Mouse (Mus musculus) ES-E14 (cell line): Measurements from ENCODE around the gene Eef1a2. TPM values are rescaled to one million over a fixed set of nuclear protein-coding genes. Genes with fewer than 3 reads are reported as not detected.

Experiments used
- DNase-seq: peaks from one replicate; pipeline ENCODE4 v3.0.0-alpha.2; 2013; ENCODE audit warnings: low read depth, low spot score
- H3K27ac ChIP-seq: 2 replicates; pipeline ENCODE4 v1.5.1; 2012; ENCODE audit warnings: low read depth, mild to moderate bottlenecking, low read length, moderate library complexity, mixed read lengths; ENCODE audit not compliant: poor library complexity, insufficient read depth, severe bottlenecking
- H3K36me3 ChIP-seq: 2 replicates; pipeline ENCODE4 v1.6.1; 2012; ENCODE audit warnings: mild to moderate bottlenecking, low read length, moderate library complexity, mixed read lengths; ENCODE audit not compliant: control insufficient read depth, poor library complexity, insufficient read depth, severe bottlenecking
- H3K4me1 ChIP-seq, 2 experiments: fragments of 150-350 bp in 1 of 2; sonication (generic) in 1 of 2; 2 replicates each; pipeline ENCODE4 v1.6.1; 2012; ENCODE audit warnings: low read length in 2 of 2, mild to moderate bottlenecking in 1 of 2, mixed read lengths in 1 of 2; ENCODE audit not compliant: control insufficient read depth in 2 of 2, insufficient read depth in 2 of 2, poor library complexity in 1 of 2
- H3K4me3 ChIP-seq, 2 experiments: fragments of 150-350 bp in 1 of 2; sonication (generic) in 1 of 2; 2 replicates each; pipeline ENCODE4 v1.5.1; 2012; ENCODE audit warnings: low read length in 2 of 2, low read depth in 1 of 2, mild to moderate bottlenecking in 1 of 2, mixed read lengths in 1 of 2; ENCODE audit not compliant: insufficient read depth in 1 of 2, poor library complexity in 1 of 2, severe bottlenecking in 1 of 2
- H3K9ac ChIP-seq: 2 replicates; pipeline ENCODE4 v1.6.1; 2012; ENCODE audit warnings: low read depth, mild to moderate bottlenecking, low read length, mixed read lengths; ENCODE audit not compliant: poor library complexity, insufficient read depth, severe bottlenecking
- H3K9me3 ChIP-seq: fragments of 150-350 bp; sonication (generic); 2 replicates; pipeline ENCODE4 v1.6.1; 2012; ENCODE audit warnings: low read depth, mild to moderate bottlenecking, low read length; ENCODE audit not compliant: control insufficient read depth, insufficient read depth
- CHD2 ChIP-seq: IDR thresholded peaks from 2 replicates; pipeline ENCODE4 v1.6.1; 2014; ENCODE audit warnings: mild to moderate bottlenecking, low read depth, low read length, inconsistent platforms
- HCFC1 ChIP-seq: IDR thresholded peaks from 2 replicates; pipeline ENCODE4 v1.6.1; 2012; ENCODE audit warnings: low read length, inconsistent platforms, borderline replicate concordance; ENCODE audit not compliant: insufficient read depth
- MAFK ChIP-seq: IDR thresholded peaks from 2 replicates; pipeline ENCODE4 v1.6.1; 2014; ENCODE audit warnings: mild to moderate bottlenecking, low read depth, low read length, inconsistent platforms; ENCODE audit not compliant: insufficient read depth
- ZC3H11A ChIP-seq: IDR thresholded peaks from 2 replicates; pipeline ENCODE4 v1.6.1; 2012; ENCODE audit warnings: low read depth, mild to moderate bottlenecking, inconsistent platforms, low read length, borderline replicate concordance
- ZNF384 ChIP-seq: IDR thresholded peaks from 2 replicates; pipeline ENCODE4 v1.6.1; 2012; ENCODE audit warnings: low read depth, low read length, inconsistent platforms
- in situ Hi-C, 2 experiments: fragments of 600-800 bp; cut with MboI; formaldehyde crosslinking; loops; one replicate each; pipeline ENCODE4 v1.15.1; 2025; ENCODE audit warnings: low sequenced_read_pairs in 2 of 2, inconsistent platforms in 1 of 2; ENCODE audit not compliant: unreplicated experiment in 2 of 2
- total RNA-seq: library from RNA; depleted of rRNA; stranded (reverse); fragments of 300-350 nt; gene quantifications from 2 replicates; pipeline ENCODE4 v1.2.3, GENCODE M21; 2012

Eef1a2 gene
- total RNA-seq, 1 experiment = 0.76 TPM

- no peaks in the 10 kb centered on the region for H3K9me3 ChIP-seq
- TF ChIP-seq ZNF384 (no peak), MAFK (no peak), HCFC1 (no peak), ZC3H11A (no peak), CHD2 (no peak)
- no peaks in the 10 kb centered on the region for H3K36me3 ChIP-seq
- H3K4me1 ChIP-seq = no peaks in the 10 kb centered on the region
- in situ Hi-C loops = no loop called here
- no peak overlapping the region for H3K9ac ChIP-seq
- H3K27ac ChIP-seq = no peak overlapping the region
- H3K4me3 ChIP-seq = no peak overlapping the region
- DNase-seq = no peak
These were observed 24.1 kb upstream of the Eef1a2 start for GRCm38 (mm10) chr2:181180898-181181297.

GRCm38 (mm10) chr2:181178471-181178870, 21.7 kb upstream of the Eef1a2 start:
- Histone ChIP-seq H3K4me3 (no peak overlapping the region), H3K4me1 (no peaks in the 10 kb centered on the region), H3K27ac (no peak overlapping the region), H3K9ac (no peak overlapping the region), H3K36me3 (no peaks in the 10 kb centered on the region), H3K9me3 (no peaks in the 10 kb centered on the region)
- no peak for TF ChIP-seq ZC3H11A
- no peak for TF ChIP-seq ZNF384
- no peak for TF ChIP-seq MAFK
- TF ChIP-seq CHD2 = no peak
- TF ChIP-seq HCFC1 = no peak
- in situ Hi-C loops = no loop called here
- no peak for DNase-seq

DNA sequence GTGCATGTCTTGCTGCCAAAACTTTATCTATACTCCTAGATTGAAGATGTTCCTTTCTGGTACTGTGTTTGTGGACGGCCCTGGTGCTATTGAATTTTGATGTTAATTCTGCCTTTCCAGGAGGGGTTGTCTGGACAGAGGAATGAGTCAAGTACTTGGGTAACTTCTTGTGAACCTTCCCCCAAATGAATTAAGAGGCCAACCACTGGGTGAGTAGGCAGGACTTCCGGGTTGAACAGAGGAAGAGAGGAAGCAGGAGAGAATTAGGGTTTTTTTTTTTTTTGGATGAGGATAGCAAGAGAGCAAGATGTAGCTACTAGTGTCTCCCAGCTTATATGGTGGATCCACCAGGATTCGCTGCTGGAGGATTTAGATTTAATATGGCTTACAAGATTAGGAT, 21.2 kb upstream of the Eef1a2 start:
- no peak overlapping the region for H3K9ac ChIP-seq
- TF ChIP-seq HCFC1 = no peak
- no peak for TF ChIP-seq ZNF384
- no peak for TF ChIP-seq CHD2
- no peak for TF ChIP-seq MAFK
- TF ChIP-seq ZC3H11A = no peak

DNA sequence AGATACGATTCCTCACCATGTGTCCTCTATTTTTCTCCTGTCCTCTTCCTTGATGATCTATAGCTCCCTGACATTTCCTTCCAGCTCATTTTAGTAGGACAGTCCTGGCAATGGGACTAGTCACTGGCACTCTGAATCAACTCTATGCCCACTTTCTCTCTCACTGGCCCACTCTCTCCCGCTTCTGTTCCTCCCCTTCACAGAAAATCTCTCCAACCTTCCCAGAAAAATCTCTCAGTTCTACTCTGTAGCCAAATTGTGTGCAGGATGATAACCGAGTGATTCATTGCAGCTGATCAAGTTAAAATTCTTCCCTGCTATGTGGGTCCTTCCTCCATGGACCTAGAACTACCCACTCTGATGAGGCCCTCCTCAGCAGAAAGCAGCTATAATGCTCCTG, 17.8 kb upstream of the Eef1a2 start:
- Histone ChIP-seq H3K4me1 (no peaks in the 10 kb centered on the region), H3K27ac (no peak overlapping the region), H3K4me3 (no peak overlapping the region), H3K9ac (no peak overlapping the region), H3K36me3 (no peaks in the 10 kb centered on the region), H3K9me3 (no peaks in the 10 kb centered on the region)
- TF ChIP-seq HCFC1 (no peak), ZNF384 (no peak), ZC3H11A (no peak), CHD2 (no peak), MAFK (no peak)
- in situ Hi-C loops = no loop called here
- DNase-seq = no peak

More for the DNA sequence above, 21.2 kb upstream of the Eef1a2 start:
- Histone ChIP-seq H3K9me3 (no peaks in the 10 kb centered on the region), H3K4me3 (no peak overlapping the region), H3K4me1 (no peaks in the 10 kb centered on the region), H3K36me3 (no peaks in the 10 kb centered on the region), H3K27ac (no peak overlapping the region)
- DNase-seq = no peak
- in situ Hi-C loops = no loop called here

- Histone ChIP-seq H3K9me3 (no peaks in the 10 kb centered on the region), H3K4me1 (no peaks in the 10 kb centered on the region), H3K9ac (no peak overlapping the region), H3K27ac (no peak overlapping the region), H3K4me3 (no peak overlapping the region), H3K36me3 (no peaks in the 10 kb centered on the region)
- in situ Hi-C loops = no loop called here
- TF ChIP-seq CHD2 (no peak), ZC3H11A (no peak), HCFC1 (no peak), ZNF384 (no peak), MAFK (no peak)
- no peak for DNase-seq
These were observed 9.7 kb upstream of the Eef1a2 start for GRCm38 (mm10) chr2:181166469-181166868.
